Mouse (Mus musculus) liver, embryonic 14.5 days (tissue): ENCODE measurements around the gene Abca3.

Source experiments
- CTCF ChIP-seq: IDR thresholded peaks from 2 replicates; pipeline ENCODE4 v1.5.1; 2016; ENCODE audit warnings: antibody characterized with exemption, low read depth, control low read depth
- EP300 ChIP-seq: IDR thresholded peaks from 2 replicates; pipeline ENCODE4 v1.6.1; 2016; ENCODE audit warnings: antibody characterized with exemption, low read depth

DNA sequence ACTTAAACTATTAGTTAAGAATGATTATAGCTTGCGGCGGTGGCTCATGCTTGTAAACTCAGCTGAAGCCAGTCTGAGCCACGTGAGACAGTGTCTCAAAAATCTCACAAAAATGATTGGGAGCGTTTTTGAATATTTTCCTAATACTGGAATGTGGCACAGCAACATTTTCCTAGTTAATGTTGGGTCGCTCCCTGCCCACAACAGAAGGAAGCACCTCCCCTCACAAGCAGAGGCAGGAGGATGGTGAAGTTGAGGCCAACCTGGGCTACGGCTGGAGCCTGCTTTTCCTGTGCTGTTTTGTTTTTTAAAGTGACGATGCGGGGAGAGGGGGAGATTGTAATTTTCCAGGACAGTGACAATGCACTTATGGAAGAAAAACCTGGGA, 75.4 kb downstream of the Abca3 start:
- TF ChIP-seq CTCF (no peak), EP300 (no peak)
